Mouse (Mus musculus) left cerebral cortex, adult 9 months (tissue): ENCODE results near the gene Nutf2.
"Not testable (repeated sequence)": the region's sequence is repeated elsewhere in the genome, so short reads cannot be mapped to it uniquely, and the experiment has no call there.

Experiments
- DNase-seq, 2 experiments: peaks; one replicate each; pipeline ENCODE4 v3.0.0; 2022; ENCODE audit warnings: low spot score in 2 of 2

Gene Nutf2

GRCm38 (mm10) chr8:105860143-105860981 is at the start of gene Nutf2:
Nutf2 (plus strand) TSS chr8:105860580.
- peak; percentile 95 for DNase-seq

GRCm38 (mm10) chr8:105811061-105811460 is 49.3 kb upstream of the Nutf2 start:
- no peak for DNase-seq

GRCm38 (mm10) chr8:105811543-105811942 is 48.8 kb upstream of the Nutf2 start:
- DNase-seq: no peak

- no peak for DNase-seq
These were observed 47.9 kb upstream of the Nutf2 start for GRCm38 (mm10) chr8:105812511-105812910.

DNA sequence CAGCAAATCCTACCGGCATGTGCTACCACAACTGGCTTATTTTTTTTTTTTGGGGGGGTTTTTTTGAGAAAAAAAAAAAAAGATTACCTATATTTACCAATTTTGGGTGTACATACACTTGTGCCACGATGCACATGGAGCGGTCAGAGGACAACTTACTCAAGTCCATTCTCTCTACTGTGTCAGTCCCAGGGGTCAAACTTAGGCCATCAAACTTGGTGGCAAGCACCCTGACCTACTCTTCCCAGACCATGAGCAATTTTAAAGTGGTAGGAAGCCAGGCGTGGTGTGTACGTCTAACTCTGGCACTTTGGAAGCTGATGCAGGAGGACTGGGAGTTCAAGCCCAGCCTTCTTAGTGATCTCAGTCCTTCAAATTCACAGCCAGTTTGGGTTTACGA is 47.1 kb upstream of the Nutf2 start:
- no peak for DNase-seq

DNA sequence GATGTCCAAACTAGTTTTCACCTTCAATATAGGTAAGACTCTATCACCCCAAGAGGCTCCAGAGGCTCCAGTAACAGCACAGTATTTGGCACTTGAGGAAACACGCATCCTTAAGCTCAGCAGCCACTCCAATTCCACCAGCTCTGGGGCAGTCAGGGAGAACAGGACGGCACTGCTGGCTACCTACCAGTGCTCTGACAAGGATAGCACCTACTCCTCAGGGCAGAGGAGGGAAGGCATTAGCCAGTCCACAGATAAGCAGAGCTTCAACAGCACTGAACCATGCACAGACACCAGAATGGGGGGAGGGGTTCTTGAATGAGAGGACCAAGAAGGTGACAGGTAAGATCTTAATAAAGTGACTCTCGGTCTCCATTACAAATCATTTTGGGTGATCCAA is 40.7 kb upstream of the Nutf2 start:
- DNase-seq: no peak

GRCm38 (mm10) chr8:105820925-105821324 is 39.5 kb upstream of the Nutf2 start:
- no peak for DNase-seq

GRCm38 (mm10) chr8:105825506-105825905 is 34.9 kb upstream of the Nutf2 start:
- DNase-seq: no peak

DNA sequence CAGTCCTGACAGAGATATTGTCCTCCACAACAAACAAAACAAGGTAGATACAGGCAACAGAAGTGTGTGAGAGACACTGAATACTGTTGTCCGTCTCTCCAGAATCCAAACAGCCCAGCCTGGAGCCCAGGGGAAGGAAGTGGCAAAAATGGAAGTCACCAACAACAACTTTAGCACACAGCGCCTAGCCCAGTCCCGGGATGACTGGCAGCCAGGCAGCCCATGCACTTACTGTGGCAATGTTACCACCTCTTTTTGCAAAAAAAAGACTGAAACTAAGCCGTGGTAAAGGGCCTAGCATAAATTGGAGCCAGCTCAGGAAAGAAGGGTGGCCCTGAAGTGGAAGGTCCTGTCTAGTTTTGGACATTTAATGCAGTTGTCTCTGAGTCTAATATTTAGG is 34.0 kb upstream of the Nutf2 start:
- no peak for DNase-seq

DNA sequence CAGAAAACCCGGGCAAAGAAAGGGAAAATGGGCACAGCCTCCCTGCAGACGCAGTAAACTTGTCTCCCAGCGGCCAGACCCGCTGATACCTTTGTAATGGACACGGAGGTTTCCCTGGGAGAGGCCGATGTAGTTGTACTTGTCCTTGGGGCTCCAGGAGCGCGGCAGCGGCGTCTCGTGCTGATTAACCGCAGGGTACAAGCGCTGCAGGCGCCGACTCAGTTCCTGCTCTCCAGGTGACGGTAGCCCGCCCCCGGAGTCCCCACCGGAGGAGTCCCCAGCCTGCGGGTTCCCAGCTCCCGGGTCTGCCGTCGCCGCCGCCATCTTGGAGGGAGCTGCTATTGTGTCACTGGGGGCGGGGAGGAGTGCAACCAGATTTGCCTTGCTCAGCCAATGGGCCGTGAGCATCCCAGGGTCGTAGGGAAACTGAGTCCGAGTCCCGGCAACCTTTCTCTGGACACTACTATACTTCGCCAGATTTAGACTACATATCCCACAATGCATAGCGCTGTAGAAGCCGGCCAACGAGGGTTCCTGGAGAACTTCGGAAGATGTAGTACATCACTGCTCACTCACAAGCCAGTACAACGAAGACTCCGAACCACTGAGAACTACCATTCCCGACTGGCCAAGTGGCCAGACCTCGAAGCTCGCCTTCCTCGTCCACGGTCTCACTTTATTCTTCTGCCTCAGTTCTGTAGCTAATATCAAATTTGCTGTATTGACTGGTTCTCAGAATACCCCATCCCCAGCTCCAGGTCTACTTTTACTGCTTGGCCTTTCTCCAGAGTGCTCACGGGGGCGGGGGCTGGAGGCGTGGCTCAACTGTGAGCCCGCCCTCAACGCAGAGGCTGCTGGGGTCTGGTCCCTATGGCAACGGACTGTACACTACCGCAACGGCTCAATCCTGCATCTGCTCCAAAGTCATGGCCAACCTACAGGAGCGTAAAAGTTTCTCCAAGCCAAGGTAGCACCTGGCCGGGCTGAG is 33.2 kb upstream of the Nutf2 start, which contains the start of the genes Ranbp10 and Tsnaxip1:
TSS of gene Ranbp10 (minus strand) at position 490 of the 988 bp plus-strand sequence.
TSS of gene Tsnaxip1 (plus strand) at position 871 of the 988 bp plus-strand sequence.
- DNase-seq: peak; percentile 99

DNA sequence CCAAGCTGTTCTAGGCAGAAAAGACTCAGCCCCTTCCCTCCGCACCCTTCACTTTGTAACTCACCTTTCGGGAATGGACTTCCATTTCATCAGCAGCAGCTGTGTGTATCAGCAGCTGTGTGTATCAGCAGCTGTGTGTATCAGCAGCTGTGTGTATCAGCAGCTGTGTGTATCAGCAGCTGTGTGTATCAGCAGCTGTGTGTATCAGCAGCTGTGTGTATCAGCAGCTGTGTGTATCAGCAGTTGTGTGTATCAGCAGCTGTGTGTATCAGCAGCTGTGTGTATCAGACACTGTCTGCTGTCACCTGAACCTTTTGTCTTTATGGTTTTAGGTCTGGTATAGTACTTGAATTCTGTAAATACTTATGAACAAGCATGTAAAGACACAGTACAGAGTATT is 26.6 kb upstream of the Nutf2 start:
- DNase-seq: not testable (repeated sequence)

DNA sequence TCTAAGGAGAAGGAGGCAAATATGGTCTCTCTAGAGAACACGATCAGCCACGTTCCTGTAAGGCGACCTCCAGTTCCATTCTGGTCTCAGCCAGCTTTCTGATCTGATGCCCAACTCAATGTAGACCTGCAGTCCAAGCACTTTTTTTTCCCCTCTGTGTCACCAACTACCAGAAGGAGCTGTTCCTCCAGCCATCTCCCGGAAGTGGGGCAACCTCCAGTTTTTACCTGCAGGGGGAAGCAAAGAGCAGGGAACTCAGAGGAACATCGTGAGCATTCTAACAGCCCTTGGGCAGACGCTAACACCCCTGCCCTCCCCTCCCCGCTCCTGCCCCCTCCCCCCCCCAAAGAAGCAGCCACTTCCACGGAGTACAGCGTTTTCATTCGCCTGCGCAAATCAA is 25.1 kb upstream of the Nutf2 start:
- DNase-seq: peak in 1 of 2 experiments; percentile 73

DNA sequence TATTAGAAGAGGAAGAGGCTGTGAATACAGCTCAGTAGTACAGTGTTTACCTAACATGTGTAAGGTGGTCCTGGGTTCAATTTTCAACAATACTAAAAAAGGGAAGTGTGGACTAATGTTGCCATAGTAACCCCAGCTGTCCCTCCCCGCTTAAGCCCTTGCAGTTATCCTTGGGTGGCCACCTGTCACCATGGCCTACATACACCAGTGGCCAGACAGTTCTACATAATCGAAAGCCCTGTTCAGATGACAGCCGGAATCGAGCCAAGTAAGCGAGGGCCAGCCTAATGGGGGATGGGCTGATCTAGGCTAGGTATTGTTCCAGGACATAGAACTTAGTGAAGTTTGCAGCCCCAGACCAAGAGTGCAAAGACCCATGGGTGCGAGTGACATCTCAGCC is 23.4 kb upstream of the Nutf2 start:
- DNase-seq: no peak

GRCm38 (mm10) chr8:105839209-105839608 is 21.2 kb upstream of the Nutf2 start:
- DNase-seq: no peak

- DNase-seq: no peak
These were observed 13.7 kb upstream of the Nutf2 start for GRCm38 (mm10) chr8:105846678-105847077.

- no peak for DNase-seq
These were observed 10.4 kb upstream of the Nutf2 start for GRCm38 (mm10) chr8:105850014-105850413.

GRCm38 (mm10) chr8:105850611-105851010 is 9.8 kb upstream of the Nutf2 start:
- DNase-seq: no peak

DNA sequence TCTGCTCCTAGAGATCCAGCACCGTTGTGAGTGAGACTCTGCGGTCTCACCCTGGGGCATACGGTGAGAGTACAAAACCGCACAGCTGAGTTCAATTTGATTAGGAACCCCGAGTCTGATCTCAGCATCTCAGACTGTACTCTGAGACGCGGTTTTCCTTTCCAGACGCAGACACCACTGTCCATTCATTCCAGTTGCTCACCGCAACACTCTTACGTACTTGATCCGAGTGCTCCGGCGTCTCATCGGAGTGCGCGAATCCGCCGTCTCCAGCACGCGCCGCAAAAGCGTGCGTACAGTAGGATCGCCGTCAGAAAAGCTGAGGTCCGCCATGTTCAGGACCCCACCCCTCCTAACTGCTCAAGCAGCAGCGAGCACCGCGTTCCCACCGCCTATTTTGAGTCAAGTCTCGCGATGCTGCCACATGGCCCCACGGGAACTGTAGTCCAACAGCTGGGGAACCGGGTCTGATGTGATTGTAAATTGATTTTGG is 8.7 kb upstream of the Nutf2 start:
- peak; percentile 70 to 91 for DNase-seq

DNA sequence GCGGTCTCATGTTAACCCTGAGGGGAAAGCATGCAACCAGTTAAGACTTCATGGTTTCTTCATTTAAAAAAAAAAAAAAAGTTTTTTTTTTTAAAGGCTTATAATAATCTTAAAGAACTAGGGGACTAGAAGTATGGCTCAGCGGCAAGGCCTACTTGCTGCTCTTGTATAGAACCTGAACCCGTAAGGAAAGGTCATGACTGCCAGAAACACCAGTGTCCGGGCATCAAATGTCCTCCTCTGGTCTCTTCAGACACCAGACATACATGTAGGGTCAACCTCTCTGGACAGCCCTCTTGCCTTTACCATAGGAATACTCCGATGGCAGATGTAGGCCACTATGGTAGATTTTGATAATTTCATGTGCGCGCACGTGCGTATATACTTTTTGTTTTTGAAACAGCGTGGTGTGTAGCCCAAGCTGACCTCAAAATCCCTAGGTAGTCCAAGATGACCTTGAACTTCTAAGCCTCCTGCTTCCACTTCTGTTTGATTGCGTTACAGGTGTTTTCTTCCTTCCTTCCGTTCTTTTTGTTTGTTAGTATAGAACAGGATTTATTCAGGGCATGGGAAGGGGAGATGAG is 8.1 kb upstream of the Nutf2 start:
- no peak for DNase-seq

- DNase-seq: no peak
These were observed 7.2 kb upstream of the Nutf2 start, which contains the start of gene Cenpt for GRCm38 (mm10) chr8:105853178-105853577. Cenpt (minus strand) TSS chr8:105853278.

GRCm38 (mm10) chr8:105854303-105854702 is 6.1 kb upstream of the Nutf2 start:
- no peak for DNase-seq
